Mouse (Mus musculus) spleen, postnatal 36 days (tissue): ENCODE data around the gene Ptma.
"Not testable (repeated sequence)": the region's sequence is repeated elsewhere in the genome, so short reads cannot be mapped to it uniquely, and the experiment has no call there.

Source experiments
- DNase-seq, 2 experiments: peaks; one replicate each; pipeline ENCODE4 v3.0.0; 2022; ENCODE audit warnings: low spot score in 2 of 2, mixed read lengths in 1 of 2

Gene Ptma

DNA sequence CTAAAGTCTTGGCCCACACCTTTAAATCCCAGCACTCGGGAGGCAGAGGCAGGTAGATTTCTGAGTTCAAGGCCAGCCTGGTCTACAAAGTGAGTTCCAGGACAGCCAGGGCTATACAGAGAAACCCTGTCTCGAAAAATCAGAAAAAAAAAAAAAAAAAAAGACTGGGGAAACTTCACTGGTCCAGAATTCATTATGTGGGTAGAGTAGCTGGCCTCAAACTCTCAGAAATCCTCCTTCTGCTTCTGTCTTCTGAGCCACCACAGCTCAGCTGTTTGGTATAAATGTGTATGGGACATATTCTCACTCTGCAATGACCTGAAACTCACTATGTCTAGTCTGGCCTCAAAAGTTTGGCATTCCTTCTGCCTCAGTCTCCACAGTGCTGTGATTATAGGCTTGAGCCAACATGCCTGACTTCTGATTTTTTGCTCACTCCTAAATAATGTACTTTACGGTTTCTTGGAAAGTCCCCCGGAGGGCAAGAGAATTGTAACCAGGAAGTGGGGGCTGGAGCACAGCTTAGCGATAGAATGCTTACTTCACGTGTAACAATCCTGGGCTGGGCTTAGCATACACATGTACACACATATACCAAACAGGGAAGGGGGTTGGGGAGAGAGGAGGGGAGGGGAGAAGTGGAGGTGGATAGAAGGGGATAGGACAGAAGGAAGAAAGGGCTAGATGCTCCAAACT is 10.7 kb upstream of the Ptma start:
- DNase-seq: no peak

DNA sequence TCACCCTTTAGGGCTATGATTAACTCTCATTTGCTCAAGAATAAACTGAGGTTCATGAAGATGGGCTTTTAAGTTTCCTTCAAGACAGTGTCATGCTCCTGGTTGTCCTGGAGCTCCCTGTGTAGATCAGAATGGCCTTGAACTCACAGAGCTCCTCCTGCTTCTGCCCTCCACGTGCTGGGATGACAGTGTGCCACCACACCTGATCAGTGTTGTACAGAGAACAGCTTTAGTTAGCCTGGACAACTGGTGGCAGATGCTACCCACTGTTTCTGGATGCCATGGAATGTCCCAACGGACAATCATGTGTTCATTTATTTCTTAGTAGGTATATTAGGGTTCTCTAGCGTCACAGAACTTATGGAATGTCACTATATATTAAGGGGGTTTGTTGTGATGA is 9.4 kb upstream of the Ptma start:
- DNase-seq: no peak

DNA sequence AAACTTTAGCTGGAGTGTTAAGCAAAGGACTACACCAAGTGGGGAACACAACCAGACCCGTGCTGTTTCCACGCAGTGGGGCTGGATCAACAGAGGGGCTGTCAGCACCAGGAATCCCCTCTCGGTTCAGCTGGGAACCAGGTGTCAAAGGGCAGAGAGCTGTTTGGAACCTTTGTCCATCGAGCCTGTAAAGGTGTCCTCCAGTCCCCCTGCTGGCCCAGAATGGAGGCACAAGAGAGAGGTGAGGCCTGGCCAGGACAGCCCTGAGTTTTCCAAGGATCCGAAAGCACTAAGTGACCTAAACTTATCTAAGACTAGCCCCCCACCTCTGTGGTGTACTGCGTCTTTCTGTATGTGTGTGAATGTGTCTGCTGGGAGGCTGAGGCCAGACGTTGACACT is 6.2 kb upstream of the Ptma start:
- DNase-seq: peak in 1 of 2 experiments; percentile 19

DNA sequence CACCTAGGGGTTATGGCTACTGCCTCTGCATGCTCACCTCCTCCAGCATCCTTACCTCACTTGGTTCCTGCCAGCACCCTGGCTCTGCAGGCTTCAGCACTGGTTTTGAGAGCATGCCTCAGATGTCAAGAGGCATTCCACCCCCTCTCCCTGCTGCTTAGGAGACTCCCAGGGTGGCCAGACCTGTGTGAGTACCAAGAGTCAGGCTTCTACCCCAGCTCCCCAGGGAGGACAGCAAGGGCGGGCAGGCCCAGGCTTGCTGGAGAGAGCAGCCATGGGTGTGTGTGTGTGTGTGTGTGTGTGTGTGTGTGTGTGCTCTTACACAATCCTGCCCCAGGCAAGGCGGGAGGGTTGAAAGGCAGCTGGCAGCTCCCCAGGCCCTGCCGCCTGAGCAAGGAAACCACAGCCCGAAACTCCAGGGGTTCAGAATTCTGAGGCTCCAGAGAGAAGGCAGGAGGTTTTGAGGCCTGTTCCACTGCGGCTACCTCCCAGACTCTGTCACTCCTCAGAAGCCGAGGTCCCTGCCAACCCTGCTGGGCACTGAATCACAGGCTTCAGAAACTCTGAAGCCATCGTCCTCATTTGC is 4.1 kb upstream of the Ptma start:
- no peak for DNase-seq

DNA sequence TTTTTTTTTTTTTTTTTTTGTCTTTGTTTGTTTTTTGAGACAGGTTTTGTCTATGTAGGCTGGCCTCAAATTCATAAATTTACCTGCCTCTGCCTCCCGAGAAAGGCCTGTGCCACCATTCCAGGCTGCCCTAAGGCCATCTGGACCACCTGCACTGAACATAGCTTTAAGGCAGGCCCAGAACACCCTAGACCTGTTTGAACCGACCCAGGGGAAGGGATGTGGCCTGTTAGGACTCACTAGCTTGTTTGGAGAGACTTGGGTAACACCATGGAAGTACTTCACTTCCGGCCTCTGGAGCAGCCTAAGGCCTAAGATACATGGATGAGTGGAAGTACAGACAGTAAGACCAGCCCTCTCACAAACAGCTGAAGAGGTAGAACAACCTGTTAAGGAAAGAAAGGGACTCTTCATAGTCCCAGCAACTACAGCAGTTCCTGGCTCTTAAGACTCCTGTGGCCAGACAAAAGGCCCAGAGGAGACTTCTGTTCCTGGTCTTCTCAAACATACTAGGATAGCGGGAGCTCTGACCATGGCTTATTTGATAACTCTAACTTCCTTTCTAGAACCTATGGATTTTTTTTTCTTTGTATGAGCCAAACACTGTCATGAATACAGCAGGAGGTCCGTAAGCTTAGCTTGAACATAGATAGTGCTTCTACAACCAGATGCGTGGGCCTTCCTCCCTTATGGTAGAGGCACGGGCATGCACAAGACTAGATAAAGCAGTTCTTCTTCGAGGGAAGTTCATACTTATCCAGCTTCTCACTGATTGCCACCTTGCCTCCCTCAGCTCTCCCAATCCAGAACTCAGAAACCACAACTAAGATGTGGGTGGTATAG is 2.5 kb upstream of the Ptma start:
- DNase-seq: no peak

DNA sequence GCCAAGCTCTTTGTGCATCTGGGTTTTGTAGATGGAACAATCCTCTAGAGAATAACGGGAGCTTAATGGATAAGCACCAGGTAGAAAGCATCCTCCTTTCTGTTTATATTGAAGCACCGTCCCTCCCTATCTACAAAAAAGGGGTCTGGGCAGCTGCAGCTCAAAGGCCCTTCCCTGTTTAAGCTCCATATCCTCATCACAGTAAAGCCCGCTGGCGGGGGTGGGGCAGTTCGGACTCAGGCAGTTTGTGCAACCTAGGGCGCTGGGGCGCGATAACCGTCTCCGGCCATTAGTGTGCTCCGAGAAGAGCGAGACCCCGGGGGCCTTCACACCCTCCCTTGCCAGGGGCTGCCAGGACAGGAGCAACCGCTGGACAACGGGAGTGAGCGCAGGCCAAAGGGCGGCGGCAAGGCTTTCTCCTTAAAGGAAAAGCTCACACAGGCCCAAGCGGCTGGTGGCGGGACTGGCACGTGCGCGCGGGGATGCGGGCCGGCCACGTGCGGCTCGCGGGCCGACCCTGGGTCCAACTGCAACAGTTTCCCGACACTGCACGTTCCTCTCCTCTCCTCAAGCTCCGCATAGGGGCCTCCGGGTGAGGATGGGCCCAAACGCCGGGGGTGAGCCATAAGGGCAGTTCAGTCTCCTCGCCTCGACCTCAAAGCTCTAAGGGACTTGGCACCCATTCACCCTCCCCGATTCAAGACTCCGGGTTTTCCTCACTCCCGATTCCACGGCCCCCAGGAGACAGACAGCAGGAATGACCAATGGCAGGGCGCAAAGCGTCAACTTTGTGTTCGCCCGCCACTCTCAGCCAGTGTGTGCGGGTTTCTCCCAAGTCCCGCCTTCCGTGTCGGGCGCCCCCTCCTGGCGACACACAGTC is 1.7 kb upstream of the Ptma start:
- DNase-seq: peak; percentile 98 to 99

DNA sequence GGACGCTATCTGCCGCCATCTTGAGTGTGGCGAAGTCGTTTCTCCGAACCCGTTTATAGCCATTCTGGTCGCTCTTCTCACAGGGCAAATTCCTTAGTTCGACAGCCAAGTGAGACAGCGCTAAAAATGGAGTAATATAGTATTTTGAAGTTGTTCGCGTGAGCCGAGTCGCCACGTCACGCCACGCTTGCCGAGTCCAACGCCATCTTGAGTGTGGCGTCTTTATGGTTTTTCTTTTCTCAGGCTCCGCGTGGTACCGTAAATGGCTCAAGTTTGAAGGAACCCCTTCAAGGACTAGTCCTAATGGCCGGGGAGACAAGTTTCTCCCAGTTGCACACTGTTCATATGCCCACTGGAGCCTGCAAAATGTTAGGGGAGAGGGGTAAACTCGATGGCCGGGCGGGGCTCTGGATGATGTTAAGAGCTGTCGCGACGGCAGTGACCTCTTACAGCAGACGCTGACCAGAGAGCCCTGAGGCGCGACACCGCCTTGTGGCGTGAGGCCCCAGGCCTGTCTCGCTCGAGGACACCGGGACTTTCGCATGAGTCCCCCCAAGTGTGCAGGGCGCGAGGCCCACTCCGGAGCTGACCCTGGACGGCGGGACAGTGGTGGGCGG is 919 bp upstream of the Ptma start:
- no peak for DNase-seq

DNA sequence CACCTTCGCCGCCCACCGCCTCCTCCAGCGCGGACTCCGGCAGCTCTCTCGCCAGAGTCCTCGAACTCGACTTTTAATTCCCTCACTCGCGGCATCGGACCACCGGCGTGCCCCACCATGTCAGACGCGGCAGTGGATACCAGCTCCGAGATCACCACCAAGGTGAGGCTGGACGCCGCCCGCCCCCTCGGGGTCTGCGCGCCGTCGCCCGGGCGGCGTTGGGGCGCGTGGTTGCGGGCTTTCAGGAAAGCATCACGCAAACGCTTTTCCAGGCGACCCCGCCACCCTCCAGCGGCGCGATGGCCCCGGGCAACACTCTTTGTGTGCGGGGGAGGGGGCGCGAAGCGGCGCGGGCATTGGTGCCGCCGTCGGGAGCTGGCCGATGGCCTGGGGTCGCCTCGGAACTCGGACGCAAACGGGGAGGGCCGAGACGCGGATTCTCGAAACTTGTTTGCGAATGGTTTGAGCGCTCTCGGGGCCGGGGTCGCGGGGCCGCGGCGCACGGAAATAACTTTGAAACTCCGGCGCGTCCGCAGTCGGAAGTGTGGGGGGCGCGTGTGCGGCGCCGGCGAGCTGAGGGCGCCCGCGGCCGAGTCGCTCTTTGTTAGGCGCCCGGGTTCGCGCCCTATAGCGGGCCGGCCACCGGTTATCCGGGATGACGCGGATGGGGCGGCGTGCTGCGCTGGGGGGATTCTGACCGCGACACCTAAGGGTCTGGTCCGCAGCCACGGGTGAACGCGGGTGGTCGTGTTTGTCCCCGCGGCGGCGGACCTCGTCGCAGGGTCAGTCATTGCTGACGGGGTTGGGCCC is 468 bp downstream of the Ptma start:
- DNase-seq: peak; percentile 28 to 45

DNA sequence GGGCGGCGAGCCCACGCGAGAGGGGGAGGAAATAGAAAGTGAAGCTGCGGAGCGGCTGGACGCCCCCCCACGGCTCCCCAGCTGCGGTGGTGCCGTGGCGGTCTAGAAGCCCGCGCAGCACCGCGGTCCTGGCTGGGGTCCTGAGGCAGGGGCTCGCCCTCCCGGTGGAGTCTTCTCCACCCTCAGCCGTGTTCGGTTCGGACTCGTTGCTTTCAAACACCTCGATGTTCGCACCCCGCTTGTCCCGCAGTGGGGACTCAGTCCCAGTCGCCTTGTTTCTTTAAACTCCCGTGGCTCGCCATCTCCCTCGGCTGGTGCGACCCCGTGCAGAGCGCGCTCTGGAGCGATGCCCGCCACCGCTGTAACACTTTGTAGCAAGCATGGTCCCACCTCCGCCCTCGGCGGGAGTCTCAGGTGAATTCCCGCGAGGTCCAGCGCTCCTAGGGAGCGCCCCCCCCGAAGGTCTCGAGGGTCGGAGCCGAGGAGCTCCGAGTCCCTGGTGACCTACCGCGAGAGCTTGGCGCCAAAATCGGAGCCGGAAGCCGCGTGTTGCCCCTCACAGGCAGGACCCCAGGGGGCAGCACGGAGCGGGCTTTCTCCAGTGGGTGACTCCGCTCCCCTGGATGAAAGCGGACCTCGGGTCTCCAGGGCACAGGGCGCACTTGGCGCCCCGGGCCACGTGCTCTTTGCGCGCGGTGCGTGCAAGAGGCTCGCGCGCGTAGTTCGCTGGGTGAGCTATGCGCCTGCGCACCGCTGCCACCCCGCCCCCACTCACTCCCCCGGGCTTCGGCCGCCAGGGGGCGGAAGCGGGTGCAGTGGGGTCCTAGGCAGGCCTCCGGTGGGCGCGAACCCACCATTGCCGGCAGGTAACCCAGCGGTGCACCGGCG is 1.3 kb downstream of the Ptma start:
- DNase-seq: peak; percentile 86 to 91

DNA sequence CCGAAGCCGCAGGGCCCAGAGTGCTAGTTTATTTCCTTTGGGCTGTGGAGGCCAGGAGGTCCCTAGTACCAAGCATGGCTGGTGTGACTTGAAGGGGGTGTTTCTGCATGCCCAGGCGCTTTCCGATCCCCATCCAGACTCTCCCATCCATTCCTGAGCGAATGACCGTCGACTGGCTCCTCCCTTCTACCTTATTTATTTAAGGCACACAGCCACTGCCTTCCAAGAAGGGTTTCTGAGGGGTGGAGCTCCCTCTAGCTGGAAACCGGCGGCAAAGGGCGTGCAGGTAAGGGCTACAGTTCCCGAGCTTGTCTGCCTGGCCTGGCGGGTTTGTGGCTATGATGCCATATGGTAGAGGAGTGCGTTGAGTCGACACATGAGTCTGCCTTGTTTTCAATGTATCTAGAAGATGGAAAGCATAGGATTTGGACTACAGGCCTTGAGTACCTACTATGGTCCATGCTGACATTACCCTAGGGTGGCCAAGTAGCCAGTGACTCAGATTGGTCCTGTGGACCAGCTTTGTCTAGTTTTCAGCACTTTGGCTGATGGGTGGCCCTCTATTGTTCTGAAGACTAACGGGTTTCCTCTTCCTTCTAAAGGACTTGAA is 2.1 kb downstream of the Ptma start:
- peak; percentile 54 to 66 for DNase-seq

DNA sequence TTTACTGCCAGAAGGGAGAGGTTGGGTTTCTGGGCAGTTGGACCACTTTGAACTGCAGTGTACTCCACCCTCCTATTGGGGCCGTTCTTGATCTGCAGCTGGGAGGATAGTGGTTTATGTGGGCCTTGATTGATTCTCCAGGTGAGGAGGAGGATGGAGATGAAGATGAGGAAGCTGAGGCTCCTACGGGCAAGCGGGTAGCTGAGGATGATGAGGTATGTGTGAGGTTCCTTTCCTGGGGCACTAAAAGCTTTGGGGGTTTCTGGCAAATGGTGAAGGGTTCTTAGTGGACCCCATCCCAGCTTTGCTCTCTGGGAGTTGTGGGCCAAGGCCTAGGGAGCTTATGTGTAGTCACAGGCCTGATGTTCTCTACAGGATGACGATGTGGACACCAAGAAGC is 3.1 kb downstream of the Ptma start:
- no peak for DNase-seq

DNA sequence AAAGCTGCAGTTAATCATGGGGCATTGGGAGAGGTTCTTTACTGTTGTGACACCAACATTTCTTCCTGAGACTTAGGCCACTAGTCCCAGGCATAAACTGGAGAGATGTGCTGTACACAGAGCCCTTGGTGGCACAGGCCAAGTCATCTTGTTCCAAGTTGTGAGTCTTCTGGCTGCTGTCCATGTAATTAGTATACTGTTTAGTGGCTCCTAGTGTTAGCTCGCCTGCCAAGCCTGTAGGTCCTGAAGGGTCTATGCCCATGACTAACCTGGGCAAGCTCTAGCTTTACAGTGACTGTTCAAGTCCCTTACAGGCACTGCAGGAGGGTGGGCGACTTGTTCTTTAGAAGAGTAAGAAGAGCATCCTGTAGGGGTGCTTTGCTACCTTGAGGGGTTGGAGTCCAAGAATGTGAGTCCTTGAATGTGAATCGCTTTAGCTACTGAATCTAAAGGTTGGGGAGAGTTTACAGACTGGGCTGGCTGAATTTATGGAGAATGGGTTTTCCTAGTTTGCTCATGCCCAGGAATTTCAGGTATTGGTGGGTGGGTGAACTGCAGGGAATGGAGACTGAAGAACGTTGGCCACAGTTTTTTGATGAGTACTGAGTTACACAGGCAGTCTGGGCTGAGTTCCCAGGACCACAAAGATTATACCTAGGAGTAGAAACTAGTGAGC is 4.5 kb downstream of the Ptma start:
- no peak for DNase-seq

DNA sequence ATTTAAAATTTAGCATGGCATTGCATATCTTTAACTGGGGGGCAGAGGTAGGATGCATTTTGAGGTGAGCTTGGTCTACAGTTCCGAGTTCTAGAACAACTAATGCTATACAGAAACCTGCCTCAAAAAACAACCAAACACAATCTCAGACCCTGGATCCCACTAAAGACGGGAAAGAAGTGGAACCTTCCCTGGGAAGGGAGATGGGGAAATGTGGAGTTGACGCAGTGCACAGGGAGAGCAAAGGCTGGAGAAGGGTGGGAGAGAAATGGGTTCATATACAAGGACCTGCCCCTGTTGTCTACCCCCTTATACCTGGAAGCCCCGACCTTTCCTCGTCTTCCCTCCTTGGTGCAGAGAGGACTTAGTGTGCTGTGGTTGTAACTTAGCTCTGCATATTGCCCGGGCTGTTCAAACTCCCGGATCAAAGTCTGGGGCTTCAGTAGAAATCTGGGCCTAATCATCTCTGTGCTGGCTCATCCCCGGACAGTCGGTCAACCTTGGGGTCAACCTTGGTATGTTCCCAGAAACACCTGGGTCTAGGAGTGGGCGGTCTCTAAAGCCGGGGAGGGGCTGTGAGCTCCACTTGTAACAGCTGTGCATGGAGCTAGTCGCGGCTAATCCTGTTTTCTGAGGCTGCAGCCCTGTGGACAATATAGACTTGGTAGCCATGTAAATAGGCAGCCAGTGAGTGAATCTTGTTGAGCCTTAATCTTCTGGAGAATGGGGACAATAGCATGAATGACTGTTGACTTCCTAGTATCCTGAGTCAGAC is 5.2 kb downstream of the Ptma start:
- DNase-seq: no peak

DNA sequence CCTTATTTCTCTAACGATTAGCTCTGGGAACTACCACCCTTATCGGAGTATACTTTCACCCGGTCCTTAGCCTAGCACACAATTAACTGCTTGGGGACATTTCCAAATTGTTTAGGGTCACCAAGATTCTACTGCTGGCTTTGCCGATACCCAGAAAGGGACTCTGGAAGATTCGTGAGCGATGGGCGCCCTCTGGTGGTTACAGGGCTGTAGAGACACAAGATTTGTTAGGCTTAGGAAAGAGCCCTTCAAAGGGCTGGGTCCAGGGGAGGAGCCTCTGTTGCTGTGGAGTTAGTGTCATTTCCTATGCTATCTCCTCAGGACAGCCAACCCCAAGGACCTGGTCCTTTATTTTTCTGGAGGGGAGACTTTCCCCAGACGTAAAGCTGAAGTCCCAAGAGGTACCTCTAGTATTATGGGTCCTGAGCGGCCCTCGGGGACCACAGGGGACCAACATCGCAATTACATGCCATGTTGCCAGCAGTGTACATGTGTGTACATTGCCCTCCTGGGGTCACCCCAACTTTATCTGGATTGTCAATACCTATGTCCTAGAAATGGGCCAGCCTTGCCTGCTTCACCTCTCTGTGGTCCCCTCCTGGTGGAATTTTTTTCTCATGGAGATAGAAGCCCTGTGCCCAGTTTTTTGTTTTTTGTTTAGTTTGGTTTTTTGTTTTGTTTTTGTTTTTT is 6.0 kb downstream of the Ptma start:
- DNase-seq: peak; percentile 87 to 94

DNA sequence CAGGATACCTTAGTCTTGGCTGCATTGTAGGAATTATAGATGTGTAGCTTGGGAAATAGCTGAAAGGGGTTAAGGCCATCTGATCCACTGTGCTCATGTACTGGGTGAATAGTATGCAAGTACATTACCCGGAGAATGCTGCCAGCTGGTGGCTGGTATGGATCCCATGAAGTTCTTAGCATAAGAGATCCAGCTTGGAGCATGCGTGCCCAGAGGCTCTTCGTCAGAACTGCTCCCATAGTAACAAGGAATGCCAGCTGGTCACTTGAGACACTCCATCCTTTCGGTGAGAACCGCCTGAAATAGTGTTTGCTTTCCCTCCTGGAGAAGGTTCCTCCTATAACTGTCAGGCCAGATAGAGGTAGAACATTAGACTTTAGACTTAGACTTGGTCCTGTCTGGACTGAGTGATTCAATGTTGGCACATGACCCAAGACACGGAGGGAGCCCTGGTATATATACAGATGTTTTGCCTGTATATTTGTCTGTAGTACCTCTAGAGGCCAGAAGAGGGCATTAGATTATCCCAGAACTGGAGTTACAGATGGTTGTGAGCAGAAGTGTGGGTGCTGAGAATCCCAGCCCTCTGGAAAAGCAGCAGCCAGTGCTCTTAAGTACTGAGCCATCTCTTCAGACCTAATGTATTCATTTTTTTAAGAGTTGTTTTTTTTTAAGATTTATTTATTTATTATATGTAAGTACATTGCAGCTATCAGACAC is 7.0 kb downstream of the Ptma start:
- no peak for DNase-seq

DNA sequence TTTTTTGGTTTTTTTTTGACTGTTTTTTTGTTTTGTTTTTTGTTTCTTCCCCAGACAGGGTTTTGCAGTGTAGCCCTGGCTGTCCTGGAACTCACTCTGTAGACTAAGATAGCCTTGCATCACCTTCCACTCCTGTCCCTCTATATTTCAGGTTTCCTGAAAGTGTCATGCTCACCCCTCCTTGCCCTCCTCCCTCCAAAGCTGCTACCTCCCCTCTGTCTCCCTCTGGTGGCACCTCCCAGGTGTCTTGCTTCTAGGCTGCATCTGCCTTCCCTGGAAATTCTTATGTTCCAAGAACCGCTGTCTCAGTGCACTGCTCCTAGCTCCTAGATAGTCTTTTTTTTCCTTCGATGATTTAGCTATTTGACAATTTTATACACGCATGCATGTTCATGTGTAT is 11.9 kb downstream of the Ptma start:
- no peak for DNase-seq

DNA sequence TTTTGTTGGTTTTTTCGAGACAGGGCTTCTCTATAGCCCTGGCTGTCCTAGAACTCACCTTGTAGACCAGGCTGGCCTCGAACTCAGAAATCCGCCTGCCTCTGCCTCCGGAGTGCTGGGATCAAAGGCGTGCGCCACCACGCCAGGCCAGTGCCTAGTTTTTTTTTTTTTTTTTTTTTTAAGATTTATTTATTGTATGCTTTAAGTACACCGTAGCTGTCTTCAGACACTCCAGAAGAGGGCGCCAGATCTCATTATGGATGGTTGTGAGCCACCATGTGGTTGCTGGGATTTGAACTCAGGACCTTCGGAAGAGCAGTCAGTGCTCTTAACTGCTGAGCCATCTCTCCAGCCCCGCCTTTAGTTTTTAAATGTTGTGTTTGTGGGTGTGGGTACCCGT is 13.1 kb downstream of the Ptma start:
- not testable (repeated sequence) for DNase-seq
